Mouse (Mus musculus): Measurements from ENCODE around the gene Grb10. TPM values are rescaled to one million over a fixed set of nuclear protein-coding genes. Genes with fewer than 3 reads are reported as not detected.

The Grb10 gene
- total and polyA plus RNA-seq, 2 experiments, result 3.0 to 4.0 TPM

DNA sequence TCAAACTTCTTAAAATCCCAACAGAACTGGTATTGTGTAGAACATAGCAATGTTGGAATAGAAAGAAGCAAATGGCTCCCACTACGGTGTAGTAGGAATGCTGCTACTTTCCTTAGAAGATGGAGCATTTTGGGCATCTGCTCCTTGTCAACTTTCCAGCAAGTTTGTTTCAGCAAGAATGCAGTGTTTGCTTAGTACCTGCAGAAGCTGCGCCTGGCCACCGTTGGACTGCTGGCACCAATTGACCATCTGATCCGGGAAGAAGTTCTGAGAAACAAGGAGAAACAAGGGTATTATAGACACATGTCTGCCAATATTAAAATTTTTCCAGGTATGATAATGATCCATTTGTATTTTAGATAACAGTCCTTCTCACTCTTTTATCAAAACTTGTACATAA is 92.7 kb downstream of the Grb10 start:
- H3K36me3 ChIP-seq (ENCODE audit: control insufficient read depth, insufficient read depth, low read length), result no peaks in the 10 kb centered on the region; the same call in 1 of the 2 replicates
- DNase-seq (ENCODE audit: extremely low read depth, low read depth, low spot score), result no peak

DNA sequence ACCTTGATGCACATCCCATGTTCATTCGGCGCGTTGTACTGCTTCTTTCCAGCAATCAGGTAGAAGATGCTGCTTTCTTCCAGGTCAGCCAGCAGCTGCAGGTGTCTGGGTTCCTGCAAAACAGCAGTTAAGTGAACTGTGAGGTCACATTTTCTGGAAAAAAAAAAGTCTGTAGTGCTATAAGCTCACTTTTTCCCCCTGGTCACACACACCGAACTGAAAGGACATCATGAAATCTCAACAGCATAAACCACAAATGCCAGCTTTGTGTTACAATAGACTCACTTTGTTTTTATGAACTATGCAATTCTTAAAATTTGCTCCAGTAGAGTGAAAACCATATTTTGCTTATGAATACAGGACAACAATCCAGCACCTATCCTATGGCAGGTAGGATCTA is 93.7 kb downstream of the Grb10 start:
- H3K4me1 ChIP-seq (ENCODE audit: control insufficient read depth, insufficient read depth, low read length), result peaks cover 8% of the 10 kb centered on the region
- no peaks in the 10 kb centered on the region; the same call in 1 of the 2 replicates for H3K36me3 ChIP-seq (ENCODE audit: control insufficient read depth, insufficient read depth, low read length)
- no peaks in the 10 kb centered on the region for H3K79me2 ChIP-seq (ENCODE audit: control insufficient read depth, insufficient read depth, low read length)

More for the DNA sequence above, 92.7 kb downstream of the Grb10 start:
- Histone ChIP-seq H3K4me3 (ENCODE audit: insufficient read depth, low read depth, low read length) (no peak overlapping the region), H3K27me3 (ENCODE audit: control insufficient read depth, insufficient read depth, low read length) (no peaks in the 10 kb centered on the region), H3K27ac (replicated peaks; ENCODE audit: insufficient read depth, low read depth, low read length) (no peak overlapping the region), H3K9ac (ENCODE audit: low read depth, low read length) (no peak overlapping the region), H3K4me1 (ENCODE audit: control insufficient read depth, insufficient read depth, low read length) (peaks cover 8% of the 10 kb centered on the region), H3K79me2 (ENCODE audit: control insufficient read depth, insufficient read depth, low read length) (no peaks in the 10 kb centered on the region)
- TF ChIP-seq CTCF (IDR thresholded peaks at IDR 0.05; ENCODE audit: low read depth, low read length) (no peak), POLR2A (IDR thresholded peaks at IDR 0.05; ENCODE audit: extremely low read depth, insufficient read depth, low read length) (no peak)
- WGBS, result 30% methylated on average over 4 of the region's 4 CpGs

GRCm38 (mm10) chr11:11944082-11944349 is 94.5 kb downstream of the Grb10 start:
- Histone ChIP-seq H3K27me3 (ENCODE audit: control insufficient read depth, insufficient read depth, low read length) (no peaks in the 10 kb centered on the region), H3K36me3 (ENCODE audit: control insufficient read depth, insufficient read depth, low read length) (no peaks in the 10 kb centered on the region; the same call in 1 of the 2 replicates), H3K27ac (replicated peaks; ENCODE audit: insufficient read depth, low read depth, low read length) (no peak overlapping the region), H3K4me3 (ENCODE audit: insufficient read depth, low read depth, low read length) (no peak overlapping the region), H3K4me1 (ENCODE audit: control insufficient read depth, insufficient read depth, low read length) (peaks cover 8% of the 10 kb centered on the region), H3K9ac (ENCODE audit: low read depth, low read length) (no peak overlapping the region), H3K79me2 (ENCODE audit: control insufficient read depth, insufficient read depth, low read length) (no peaks in the 10 kb centered on the region)
- DNase-seq (ENCODE audit: extremely low read depth, low read depth, low spot score), result no peak
- TF ChIP-seq POLR2A (IDR thresholded peaks at IDR 0.05; ENCODE audit: extremely low read depth, insufficient read depth, low read length), result no peak
- TF ChIP-seq CTCF (IDR thresholded peaks at IDR 0.05; ENCODE audit: low read depth, low read length), result no peak

More for the DNA sequence above, 93.7 kb downstream of the Grb10 start:
- H3K27me3 ChIP-seq (ENCODE audit: control insufficient read depth, insufficient read depth, low read length), result no peaks in the 10 kb centered on the region
- no peak overlapping the region for H3K4me3 ChIP-seq (ENCODE audit: insufficient read depth, low read depth, low read length)
- no peak for TF ChIP-seq CTCF (IDR thresholded peaks at IDR 0.05; ENCODE audit: low read depth, low read length)
- TF ChIP-seq POLR2A (IDR thresholded peaks at IDR 0.05; ENCODE audit: extremely low read depth, insufficient read depth, low read length), result no peak
- no peak overlapping the region for H3K9ac ChIP-seq (ENCODE audit: low read depth, low read length)
- 98% methylated on average over 4 of the region's 4 CpGs for WGBS
- no peak for DNase-seq (ENCODE audit: extremely low read depth, low read depth, low spot score)
- H3K27ac ChIP-seq (replicated peaks; ENCODE audit: insufficient read depth, low read depth, low read length), result no peak overlapping the region

DNA sequence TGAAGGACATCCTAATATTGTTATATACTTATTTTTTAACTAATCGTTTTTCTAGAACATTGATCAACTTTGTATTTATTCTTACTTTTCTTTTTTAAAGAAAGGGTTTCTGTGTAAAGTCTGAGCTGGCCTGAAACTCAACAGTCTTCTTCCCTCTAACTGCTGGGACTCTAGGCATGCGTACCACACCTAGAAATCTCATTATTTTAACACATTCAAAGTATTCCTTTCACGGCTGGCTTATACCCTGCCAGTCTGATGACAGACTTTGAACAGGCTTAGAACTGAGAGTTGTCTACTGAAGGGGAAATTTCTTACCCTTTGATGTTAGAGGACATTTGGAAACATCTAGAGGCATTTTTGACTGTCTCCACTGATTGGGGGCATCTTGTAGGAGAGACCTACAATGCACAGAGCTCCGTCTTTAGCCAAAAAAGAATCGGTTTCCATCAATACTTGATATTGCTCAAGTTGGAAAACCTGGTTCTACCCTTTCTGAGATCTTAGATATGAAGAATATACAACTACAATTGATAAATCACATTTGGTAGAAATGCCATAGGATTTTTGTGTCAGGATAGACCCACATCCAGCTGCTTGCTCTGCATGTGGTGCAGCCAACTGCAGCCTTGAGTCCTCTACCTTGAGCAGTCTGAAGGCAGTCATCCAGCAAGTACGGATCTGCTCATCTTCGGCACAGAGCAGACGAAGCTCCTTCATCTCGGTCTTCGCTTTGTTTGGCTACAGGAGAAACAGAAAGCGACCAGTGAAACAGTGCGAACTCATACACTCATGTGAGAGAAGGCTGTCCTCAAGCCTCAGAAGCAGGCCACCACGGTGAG is 95.0 kb downstream of the Grb10 start:
- Histone ChIP-seq H3K27me3 (ENCODE audit: control insufficient read depth, insufficient read depth, low read length) (no peaks in the 10 kb centered on the region), H3K79me2 (ENCODE audit: control insufficient read depth, insufficient read depth, low read length) (no peaks in the 10 kb centered on the region), H3K4me1 (ENCODE audit: control insufficient read depth, insufficient read depth, low read length) (peaks cover 8% of the 10 kb centered on the region), H3K4me3 (ENCODE audit: insufficient read depth, low read depth, low read length) (no peak overlapping the region), H3K27ac (replicated peaks; ENCODE audit: insufficient read depth, low read depth, low read length) (no peak overlapping the region), H3K36me3 (ENCODE audit: control insufficient read depth, insufficient read depth, low read length) (no peaks in the 10 kb centered on the region; the same call in 1 of the 2 replicates), H3K9ac (ENCODE audit: low read depth, low read length) (no peak overlapping the region)
- 93% methylated on average over 13 of the region's 13 CpGs for WGBS
- DNase-seq (ENCODE audit: extremely low read depth, low read depth, low spot score), result no peak
- no peak for TF ChIP-seq CTCF (IDR thresholded peaks at IDR 0.05; ENCODE audit: low read depth, low read length)
- TF ChIP-seq POLR2A (IDR thresholded peaks at IDR 0.05; ENCODE audit: extremely low read depth, insufficient read depth, low read length), result no peak

- TF ChIP-seq CTCF (IDR thresholded peaks at IDR 0.05; ENCODE audit: low read depth, low read length) (no peak), POLR2A (IDR thresholded peaks at IDR 0.05; ENCODE audit: extremely low read depth, insufficient read depth, low read length) (no peak)
- Histone ChIP-seq H3K79me2 (ENCODE audit: control insufficient read depth, insufficient read depth, low read length) (no peaks in the 10 kb centered on the region), H3K27me3 (ENCODE audit: control insufficient read depth, insufficient read depth, low read length) (no peaks in the 10 kb centered on the region), H3K9ac (ENCODE audit: low read depth, low read length) (peak overlapping the region; percentile 42; the same call in 1 of the 2 replicates), H3K36me3 (ENCODE audit: control insufficient read depth, insufficient read depth, low read length) (no peaks in the 10 kb centered on the region; the same call in 1 of the 2 replicates), H3K4me1 (ENCODE audit: control insufficient read depth, insufficient read depth, low read length) (peaks cover 11% of the 10 kb centered on the region), H3K4me3 (ENCODE audit: insufficient read depth, low read depth, low read length) (no peak overlapping the region), H3K27ac (replicated peaks; ENCODE audit: insufficient read depth, low read depth, low read length) (peak overlapping the region; percentile 47)
- 62% methylated on average over 6 of the region's 6 CpGs for WGBS
- DNase-seq (ENCODE audit: extremely low read depth, low read depth, low spot score), result peak; percentile 58
These were observed 95.9 kb downstream of the Grb10 start for GRCm38 (mm10) chr11:11942320-11943217.

Measured in liver, adult 2 months (tissue).